Mouse (Mus musculus) megakaryocyte, embryonic 14.5 days (primary cell): Measurements from ENCODE around the gene Msantd1. TPM values are rescaled to one million over a fixed set of nuclear protein-coding genes. Genes with fewer than 3 reads are reported as not detected.

Experiments
- H3K27me3 ChIP-seq: replicated peaks from 2 replicates; pipeline ENCODE3; 2012; ENCODE audit warnings: inconsistent platforms
- H3K36me3 ChIP-seq: replicated peaks from 2 replicates; pipeline ENCODE3; 2012; ENCODE audit warnings: low read length, inconsistent platforms, mixed read lengths
- H3K4me1 ChIP-seq: 2 replicates; pipeline ENCODE4 v1.6.1; 2012; ENCODE audit warnings: inconsistent platforms
- H3K4me3 ChIP-seq: replicated peaks from 2 replicates; pipeline ENCODE3; 2012; ENCODE audit warnings: moderate library complexity, mild to moderate bottlenecking, inconsistent platforms
- H3K9me3 ChIP-seq: 2 replicates; pipeline ENCODE4 v1.6.1; 2012; ENCODE audit warnings: inconsistent platforms
- FLI1 ChIP-seq: IDR thresholded peaks from 2 replicates; pipeline ENCODE4 v1.6.1; 2012; ENCODE audit warnings: low read length, inconsistent platforms, mixed read lengths
- GATA1 ChIP-seq: IDR thresholded peaks from 3 replicates; pipeline ENCODE4 v1.6.1; 2012; ENCODE audit warnings: mixed read lengths, low read length, inconsistent platforms, borderline replicate concordance
- polyA plus RNA-seq: library from polyadenylated mRNA; stranded (reverse); fragments of >175 nt; gene quantifications from 2 replicates; pipeline ENCODE4 v1.2.3, GENCODE M21; 2012; ENCODE audit warnings: low replicate concordance; ENCODE audit not compliant: insufficient read depth

Msantd1 gene
- polyA plus RNA-seq, 1 experiment: 15.3 TPM

- TF ChIP-seq FLI1 (no peak), GATA1 (no peak)
- H3K27me3 ChIP-seq: no peaks in the 10 kb centered on the region
- H3K36me3 ChIP-seq: peaks cover 26% of the 10 kb centered on the region
- H3K4me3 ChIP-seq: peak within 1 kb of the TSS; percentile 94
- peaks cover 79% of the 10 kb centered on the region for H3K4me1 ChIP-seq
- no peaks in the 10 kb centered on the region for H3K9me3 ChIP-seq
These were observed 41.3 kb downstream of the Msantd1 start, which contains the start of gene Rgs12 for GRCm38 (mm10) chr5:34948861-34949760. Gene Rgs12, plus strand, starts transcription at chr5:34949445.

DNA sequence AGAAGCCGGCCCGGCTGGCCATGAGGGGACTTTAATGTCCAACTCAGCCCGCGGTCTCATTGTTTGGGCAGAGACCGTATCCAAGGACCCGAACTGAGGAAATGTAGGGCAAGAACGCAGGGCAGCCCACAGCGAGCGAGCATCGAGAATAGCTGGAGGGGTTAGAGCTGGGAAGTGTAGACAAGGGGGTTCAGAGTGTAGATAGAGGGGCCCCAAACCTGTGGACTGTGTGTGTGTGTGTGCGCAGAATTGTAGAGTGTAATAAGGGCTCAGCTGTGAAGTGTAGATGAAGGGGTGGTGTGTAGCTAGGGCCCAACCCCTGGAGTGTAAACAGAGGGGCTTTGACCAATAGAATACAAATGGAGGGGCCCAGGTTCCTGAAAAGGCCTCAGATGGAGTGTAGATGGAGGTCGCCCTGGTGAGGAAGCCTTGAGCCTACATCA lies 42.0 kb downstream of the Msantd1 start:
- TF ChIP-seq FLI1 (no peak), GATA1 (no peak)
- H3K36me3 ChIP-seq: peaks cover 26% of the 10 kb centered on the region
- peak overlapping the region; percentile 94 for H3K4me3 ChIP-seq
- H3K9me3 ChIP-seq: no peaks in the 10 kb centered on the region
- peaks cover 78% of the 10 kb centered on the region for H3K4me1 ChIP-seq
- no peaks in the 10 kb centered on the region for H3K27me3 ChIP-seq

DNA sequence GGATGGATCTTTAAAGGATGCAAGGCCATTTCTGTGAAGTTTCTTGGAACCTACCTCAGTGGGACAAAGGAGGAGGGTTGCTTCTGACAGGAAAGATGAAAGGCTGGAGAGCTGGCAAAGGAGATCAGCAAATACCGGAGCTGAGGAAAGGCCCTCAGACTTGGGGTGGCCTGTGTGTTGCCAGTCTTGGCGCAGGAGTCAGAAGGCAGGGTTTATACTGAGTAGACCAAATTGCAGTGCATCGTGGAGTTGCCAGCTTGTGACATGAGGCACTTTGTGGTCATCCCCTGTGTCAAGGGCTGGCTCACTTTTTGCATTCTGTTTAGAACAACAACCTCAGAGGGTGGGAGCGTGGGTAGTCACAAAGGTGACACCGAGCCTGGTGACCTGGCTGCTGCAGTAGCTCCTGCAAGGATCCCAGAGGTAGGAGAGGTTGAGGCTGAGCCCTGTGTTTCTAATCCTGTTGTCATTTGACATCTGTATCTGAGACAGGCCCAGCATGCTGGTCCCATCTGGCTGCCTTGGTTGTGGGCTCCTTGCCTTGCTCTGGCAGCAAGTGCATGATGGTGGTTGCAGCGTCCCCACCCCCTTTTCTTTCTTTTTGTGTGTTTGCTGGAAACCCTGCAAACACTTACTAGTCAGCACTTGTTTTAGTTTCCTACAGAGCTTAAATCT lies 42.8 kb downstream of the Msantd1 start:
- Histone ChIP-seq H3K9me3 (no peaks in the 10 kb centered on the region), H3K36me3 (peaks cover 35% of the 10 kb centered on the region), H3K27me3 (no peaks in the 10 kb centered on the region), H3K4me3 (peak overlapping the region; percentile 94), H3K4me1 (peaks cover 80% of the 10 kb centered on the region)
- no peak for TF ChIP-seq GATA1
- no peak for TF ChIP-seq FLI1

- H3K4me3 ChIP-seq: peak overlapping the region; percentile 14
- no peaks in the 10 kb centered on the region for H3K9me3 ChIP-seq
- peaks cover 40% of the 10 kb centered on the region for H3K36me3 ChIP-seq
- TF ChIP-seq FLI1 (no peak), GATA1 (no peak)
- H3K27me3 ChIP-seq: no peaks in the 10 kb centered on the region
- H3K4me1 ChIP-seq: peaks cover 85% of the 10 kb centered on the region
These were observed 43.5 kb downstream of the Msantd1 start for GRCm38 (mm10) chr5:34951161-34951834.

DNA sequence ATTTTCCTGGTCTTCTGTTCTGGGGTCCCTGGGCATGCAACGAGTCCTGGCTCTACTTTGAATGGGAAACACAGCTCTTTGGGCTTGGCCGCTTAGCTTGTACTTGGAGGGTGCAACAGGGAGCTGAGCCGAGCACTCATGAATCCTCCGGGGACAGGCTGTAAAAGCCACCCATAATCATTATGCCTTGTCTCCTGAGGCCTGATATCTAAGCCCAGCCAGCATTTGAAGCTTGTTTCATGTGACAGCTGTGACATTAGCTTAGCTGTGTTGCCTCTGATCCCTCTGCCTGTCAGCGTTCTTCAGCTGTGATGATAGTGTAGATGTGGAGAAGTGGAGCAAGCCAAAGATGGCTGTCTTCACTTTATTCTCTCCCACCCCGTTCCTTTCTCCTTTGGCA lies 46.7 kb downstream of the Msantd1 start:
- Histone ChIP-seq H3K4me3 (peak overlapping the region; percentile 15), H3K27me3 (peaks cover 7% of the 10 kb centered on the region), H3K36me3 (peaks cover 62% of the 10 kb centered on the region), H3K9me3 (no peaks in the 10 kb centered on the region), H3K4me1 (peaks cover 94% of the 10 kb centered on the region)
- TF ChIP-seq GATA1 (no peak), FLI1 (no peak)

DNA sequence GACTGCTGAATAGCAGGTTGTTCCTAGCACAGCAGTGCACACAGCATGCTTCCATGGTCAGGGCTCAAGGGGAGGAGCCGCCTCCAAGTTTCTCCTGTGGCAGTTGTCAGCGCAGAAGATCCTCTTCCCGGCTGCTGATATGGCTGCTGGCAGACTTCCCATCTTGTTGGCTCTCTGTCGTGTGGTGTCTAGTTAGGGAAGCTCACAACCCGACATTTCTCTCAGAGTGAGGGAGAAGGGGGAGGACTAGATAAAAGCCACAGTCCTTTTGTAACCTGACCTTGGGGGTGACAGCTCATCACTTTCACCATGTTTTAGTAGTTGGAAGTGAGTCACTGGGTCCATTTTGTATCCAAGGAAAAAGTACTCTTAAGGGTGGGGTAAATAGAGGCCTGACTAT lies 47.8 kb downstream of the Msantd1 start:
- peaks cover 93% of the 10 kb centered on the region for H3K4me1 ChIP-seq

GRCm38 (mm10) chr5:34956151-34956550 lies 48.3 kb downstream of the Msantd1 start:
- Histone ChIP-seq H3K36me3 (peaks cover 59% of the 10 kb centered on the region), H3K9me3 (no peaks in the 10 kb centered on the region), H3K27me3 (peaks cover 7% of the 10 kb centered on the region), H3K4me3 (peak overlapping the region; percentile 30), H3K4me1 (peaks cover 93% of the 10 kb centered on the region)
- TF ChIP-seq GATA1 (no peak), FLI1 (no peak)

More for the DNA sequence above, 47.8 kb downstream of the Msantd1 start:
- H3K9me3 ChIP-seq: no peaks in the 10 kb centered on the region
- H3K27me3 ChIP-seq: peaks cover 7% of the 10 kb centered on the region
- TF ChIP-seq GATA1: no peak
- TF ChIP-seq FLI1: no peak
- peak overlapping the region; percentile 29 for H3K4me3 ChIP-seq
- H3K36me3 ChIP-seq: peaks cover 62% of the 10 kb centered on the region

DNA sequence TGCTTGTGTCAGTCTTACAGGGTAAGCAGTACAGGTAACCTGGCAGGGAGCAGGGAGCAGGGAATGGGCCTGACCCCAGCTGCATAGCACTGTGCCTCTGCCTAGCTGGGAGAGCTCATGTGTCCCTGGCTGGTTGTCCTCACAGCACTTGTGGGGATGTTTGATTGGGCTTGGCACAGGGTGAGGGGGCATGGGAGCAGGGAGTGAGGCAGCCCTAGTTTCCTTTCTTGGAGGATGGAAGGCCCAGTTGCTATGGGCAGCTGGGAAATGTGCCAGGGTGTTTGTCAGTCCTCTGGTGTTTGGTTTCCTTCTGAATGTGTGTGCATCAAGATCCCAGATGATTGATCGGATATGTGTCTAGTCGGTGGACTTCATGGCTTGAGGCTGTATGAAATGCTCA lies 49.2 kb downstream of the Msantd1 start:
- no peaks in the 10 kb centered on the region for H3K9me3 ChIP-seq
- TF ChIP-seq FLI1 (no peak), GATA1 (no peak)
- H3K36me3 ChIP-seq: peaks cover 59% of the 10 kb centered on the region
- peaks cover 7% of the 10 kb centered on the region for H3K27me3 ChIP-seq
- peaks cover 96% of the 10 kb centered on the region for H3K4me1 ChIP-seq
- peak overlapping the region; percentile 29 for H3K4me3 ChIP-seq

- Histone ChIP-seq H3K4me3 (no peak overlapping the region), H3K36me3 (peaks cover 53% of the 10 kb centered on the region), H3K9me3 (no peaks in the 10 kb centered on the region), H3K27me3 (peaks cover 9% of the 10 kb centered on the region), H3K4me1 (peaks cover 71% of the 10 kb centered on the region)
- no peak for TF ChIP-seq FLI1
- no peak for TF ChIP-seq GATA1
These were observed 52.2 kb downstream of the Msantd1 start for GRCm38 (mm10) chr5:34960021-34960420.

DNA sequence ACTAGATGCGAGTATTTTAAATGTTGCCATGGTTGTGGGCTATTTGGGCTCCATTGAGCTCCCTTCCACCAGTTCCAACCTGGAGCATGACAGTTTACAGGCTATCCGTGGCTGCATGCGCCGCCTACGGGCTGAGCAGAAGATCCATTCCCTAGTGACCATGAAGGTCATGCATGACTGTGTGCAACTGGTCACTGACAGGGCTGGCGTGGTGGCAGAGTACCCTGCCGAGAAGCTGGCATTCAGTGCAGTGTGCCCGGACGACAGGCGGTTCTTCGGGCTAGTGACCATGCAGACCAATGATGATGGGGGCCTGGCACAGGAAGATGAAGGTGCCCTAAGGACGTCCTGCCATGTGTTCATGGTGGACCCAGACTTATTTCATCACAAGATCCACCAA lies 57.7 kb downstream of the Msantd1 start:
- TF ChIP-seq FLI1 (no peak), GATA1 (no peak)
- H3K4me1 ChIP-seq: peaks cover 36% of the 10 kb centered on the region

More for the DNA sequence above, 57.7 kb downstream of the Msantd1 start:
- no peak overlapping the region for H3K4me3 ChIP-seq
- H3K9me3 ChIP-seq: no peaks in the 10 kb centered on the region
- peaks cover 57% of the 10 kb centered on the region for H3K36me3 ChIP-seq
- H3K27me3 ChIP-seq: peaks cover 2% of the 10 kb centered on the region
